Mouse (Mus musculus): ENCODE measurements around the gene Dpp8. TPM values are rescaled to one million over a fixed set of nuclear protein-coding genes. Genes with fewer than 3 reads are reported as not detected.

The Dpp8 gene
- total and polyA plus RNA-seq, 3 experiments, result 36.0 to 53.2 (median 39.9) TPM

- Histone ChIP-seq H3K4me3 (replicated peaks in 1 of 3; ENCODE audit: low read depth in 2 of 3, low read length in 2 of 3, poor library complexity in 1 of 3) (no peak overlapping the region), H3K36me3 (replicated peaks in 1 of 2; ENCODE audit: control insufficient read depth in 1 of 2, insufficient read depth in 1 of 2, low read length in 1 of 2) (peaks cover 32 to 70% of the 10 kb centered on the region in 2 experiments), H3K79me2 (replicated peaks; ENCODE audit: control insufficient read depth, extremely low read depth, insufficient read depth, poor library complexity, severe bottlenecking) (peaks cover 18% of the 10 kb centered on the region), H3K9ac (ENCODE audit: insufficient read depth, low read depth) (no peak overlapping the region), H3K9me3 (replicated peaks; ENCODE audit: low read length) (peaks cover 2% of the 10 kb centered on the region), H3K27me3 (replicated peaks) (no peaks in the 10 kb centered on the region), H3K4me1 (ENCODE audit: control insufficient read depth in 1 of 2, insufficient read depth in 2 of 2) (peaks cover 2 to 19% of the 10 kb centered on the region in 2 experiments; a peak in 3 of 4 replicates), H3K4me2 (ENCODE audit: insufficient read depth, low read depth, poor library complexity, severe bottlenecking) (no peak overlapping the region), H3K27ac (ENCODE audit: insufficient read depth, low read depth) (no peak overlapping the region)
- dilution Hi-C loops (cut with MboI; ENCODE audit: extremely low pct_ligation_motif_present, extremely low pct_unique_long_range_greater_than_20kb, low sequenced_read_pairs), result no loop called here
- no peak for DNase-seq (ENCODE audit: extremely low read depth)
- in situ Hi-C loops (cut with MboI; ENCODE audit: low pct_ligation_motif_present, low pct_unique_long_range_greater_than_20kb, low sequenced_read_pairs), result no loop called here
- TF ChIP-seq ZNF384 (IDR thresholded peaks at IDR 0.05; ENCODE audit: low read depth, low read length) (no peak), UBTF (IDR thresholded peaks at IDR 0.05; ENCODE audit: low read depth, low read length) (no peak), IRF4 (IDR thresholded peaks at IDR 0.05; ENCODE audit: low read depth, low read length) (no peak), E2F4 (IDR thresholded peaks at IDR 0.05; ENCODE audit: insufficient replicate concordance, low read depth, low read length) (no peak), MXI1 (IDR thresholded peaks at IDR 0.05; ENCODE audit: low read depth, low read length) (no peak), PAX5 (IDR thresholded peaks at IDR 0.05; ENCODE audit: low read length) (no peak), ZMIZ1 (IDR thresholded peaks at IDR 0.05; ENCODE audit: low read depth, low read length) (no peak), TCF12 (IDR thresholded peaks at IDR 0.05; ENCODE audit: low read depth, low read length) (no peak), ZC3H11A (IDR thresholded peaks at IDR 0.05; ENCODE audit: low read depth, low read length) (no peak), MYC (IDR thresholded peaks at IDR 0.05; ENCODE audit: low read depth, low read length) (no peak), RCOR1 (conservative IDR thresholded peaks at IDR 0.05; ENCODE audit: low read depth, low read length) (no peak), CTCF (conservative IDR thresholded peaks at IDR 0.05 in 1 of 2, IDR thresholded peaks at IDR 0.05 in 1 of 2; ENCODE audit: low read depth in 2 of 2, low read length in 2 of 2) (no peak), SMC3 (IDR thresholded peaks at IDR 0.05; ENCODE audit: low read depth, low read length) (no peak), GABPA (IDR thresholded peaks at IDR 0.05; ENCODE audit: insufficient replicate concordance, low read depth, low read length) (no peak)
Measured at GRCm38 (mm10) chr9:65036861-65037260, 4.6 kb downstream of the Dpp8 start.

DNA sequence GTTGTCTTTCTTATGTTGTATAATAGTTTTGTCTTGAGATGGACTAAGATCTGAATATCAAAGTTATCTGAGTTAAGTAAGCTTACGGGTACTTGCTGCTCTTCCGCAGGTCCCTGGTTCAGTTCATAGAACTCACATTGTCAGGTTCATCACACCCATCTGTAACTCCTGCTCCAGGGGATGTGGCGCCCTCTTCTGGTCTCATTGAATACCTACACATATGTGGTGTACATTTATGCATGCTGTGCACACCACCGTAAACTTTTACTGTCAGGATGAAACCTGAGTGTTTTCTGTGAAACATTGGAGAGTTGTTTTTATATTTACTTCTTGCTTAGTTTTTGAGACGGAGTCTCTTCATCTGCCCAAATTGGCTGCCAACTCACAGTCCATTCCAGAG is 9.2 kb downstream of the Dpp8 start:
- no peak overlapping the region for H3K27ac ChIP-seq (ENCODE audit: insufficient read depth, low read depth)
- H3K9ac ChIP-seq (ENCODE audit: insufficient read depth, low read depth), result no peak overlapping the region
- no peak overlapping the region for H3K4me2 ChIP-seq (ENCODE audit: insufficient read depth, low read depth, poor library complexity, severe bottlenecking)
- no peaks in the 10 kb centered on the region; a peak in 1 of 4 replicates for H3K4me1 ChIP-seq (ENCODE audit: control insufficient read depth in 1 of 2, insufficient read depth in 2 of 2)
- in situ Hi-C loops (cut with MboI; ENCODE audit: low pct_ligation_motif_present, low pct_unique_long_range_greater_than_20kb, low sequenced_read_pairs), result no loop called here
- H3K79me2 ChIP-seq (replicated peaks; ENCODE audit: control insufficient read depth, extremely low read depth, insufficient read depth, poor library complexity, severe bottlenecking), result peaks cover 5% of the 10 kb centered on the region; the same call in 1 of the 2 replicates
- DNase-seq (ENCODE audit: extremely low read depth), result peak; percentile 31
- H3K9me3 ChIP-seq (replicated peaks; ENCODE audit: low read length), result peaks cover 2% of the 10 kb centered on the region
- H3K27me3 ChIP-seq (replicated peaks), result no peaks in the 10 kb centered on the region
- peaks cover 56 to 84% of the 10 kb centered on the region in 2 experiments for H3K36me3 ChIP-seq (replicated peaks in 1 of 2; ENCODE audit: control insufficient read depth in 1 of 2, insufficient read depth in 1 of 2, low read length in 1 of 2)
- dilution Hi-C loops (cut with MboI; ENCODE audit: extremely low pct_ligation_motif_present, extremely low pct_unique_long_range_greater_than_20kb, low sequenced_read_pairs), result no loop called here
- no peak overlapping the region for H3K4me3 ChIP-seq (replicated peaks in 1 of 3; ENCODE audit: low read depth in 2 of 3, low read length in 2 of 3, poor library complexity in 1 of 3)
- TF ChIP-seq ZKSCAN1 (IDR thresholded peaks at IDR 0.05; ENCODE audit: borderline replicate concordance, low read depth, low read length), result no peak
- peak; percentile 19 to 22; a peak in 2 of 4 replicates for TF ChIP-seq CTCF (conservative IDR thresholded peaks at IDR 0.05 in 1 of 2, IDR thresholded peaks at IDR 0.05 in 1 of 2; ENCODE audit: low read depth in 2 of 2, low read length in 2 of 2)
